Mouse (Mus musculus) activated CD4-positive, CD25-positive, alpha-beta regulatory T cell, adult 4 months (primary cell): Measurements from ENCODE around the gene Rab31. TPM values are rescaled to one million over a fixed set of nuclear protein-coding genes. Genes with fewer than 3 reads are reported as not detected.
"Not testable (repeated sequence)": the region's sequence is repeated elsewhere in the genome, so short reads cannot be mapped to it uniquely, and the experiment has no call there.

ENCODE experiments used
- ATAC-seq: one replicate; pipeline ENCODE4 v1.8.0; 2017
- polyA plus RNA-seq, 2 experiments: library from polyadenylated mRNA; unstranded; fragments of 100-300 nt; shearing (Covaris generic); gene quantifications; one replicate each; pipeline ENCODE4 v1.2.1; 2017

Rab31 gene
- polyA plus RNA-seq, 2 experiments from 2014 or later, result 2.6 to 3.0 TPM

- no peak for ATAC-seq
These were observed 109.9 kb downstream of the Rab31 start for GRCm38 (mm10) chr17:65662662-65663061.

DNA sequence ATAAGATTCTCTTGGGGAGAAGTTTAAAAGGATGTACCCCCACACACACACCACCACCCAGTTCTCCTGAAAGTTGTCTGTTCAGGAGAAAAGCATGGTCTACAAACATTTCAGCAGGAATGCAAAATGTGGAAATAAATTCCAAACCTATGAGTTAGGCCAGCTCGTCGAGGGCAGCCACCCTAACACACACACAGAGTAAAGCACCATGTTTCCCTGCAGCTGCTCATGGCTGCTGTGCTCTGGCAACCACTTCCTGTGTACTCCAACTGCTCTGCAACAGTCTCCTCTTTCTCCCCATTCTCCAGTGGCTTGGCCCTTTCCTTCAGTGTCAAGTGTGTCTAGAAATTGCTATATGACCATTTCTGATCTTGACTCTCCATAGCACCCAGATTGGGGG, 114.1 kb downstream of the Rab31 start:
- no peak for ATAC-seq

DNA sequence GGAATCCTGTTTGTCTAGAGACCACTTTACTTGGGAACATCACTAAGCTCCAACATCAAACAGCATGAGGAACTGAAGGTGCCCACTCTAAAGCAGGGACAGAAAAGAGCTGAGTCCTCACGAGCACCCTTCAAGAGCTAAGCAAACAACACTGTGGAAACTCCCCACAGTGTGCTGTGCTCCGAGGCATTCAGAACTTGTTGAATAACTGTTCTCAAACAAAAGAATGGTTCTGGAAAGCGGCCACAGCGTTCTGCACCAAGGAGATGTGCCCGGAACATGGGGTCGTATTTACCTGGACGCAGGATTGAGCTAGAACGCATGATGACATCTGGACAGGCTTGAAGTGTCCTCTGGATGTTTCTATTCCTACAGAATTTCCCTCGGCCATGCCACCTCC, 114.6 kb downstream of the Rab31 start:
- ATAC-seq, result no peak

GRCm38 (mm10) chr17:65656731-65657130, 115.8 kb downstream of the Rab31 start:
- no peak for ATAC-seq

GRCm38 (mm10) chr17:65656076-65656475, 116.5 kb downstream of the Rab31 start:
- ATAC-seq, result no peak

DNA sequence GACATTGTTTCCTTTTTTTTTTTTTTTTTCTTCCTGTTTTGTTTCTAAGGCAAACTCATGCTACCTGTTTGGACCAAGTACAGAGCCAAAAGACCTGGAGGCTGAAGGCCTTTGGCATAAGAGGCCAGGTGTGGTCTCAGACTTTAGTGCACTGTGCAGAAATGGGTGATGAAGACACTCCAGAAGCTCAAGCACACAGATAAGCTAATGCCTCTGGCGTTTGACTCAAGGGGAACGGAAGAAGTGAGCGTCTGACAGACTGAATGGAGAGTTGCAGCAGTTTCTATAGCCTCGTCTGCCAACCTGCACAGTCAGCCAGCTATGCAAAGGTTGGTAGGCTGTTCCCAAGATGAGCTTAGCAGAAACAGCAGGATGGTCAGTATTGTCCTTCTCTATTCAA, 116.9 kb downstream of the Rab31 start:
- no peak for ATAC-seq

DNA sequence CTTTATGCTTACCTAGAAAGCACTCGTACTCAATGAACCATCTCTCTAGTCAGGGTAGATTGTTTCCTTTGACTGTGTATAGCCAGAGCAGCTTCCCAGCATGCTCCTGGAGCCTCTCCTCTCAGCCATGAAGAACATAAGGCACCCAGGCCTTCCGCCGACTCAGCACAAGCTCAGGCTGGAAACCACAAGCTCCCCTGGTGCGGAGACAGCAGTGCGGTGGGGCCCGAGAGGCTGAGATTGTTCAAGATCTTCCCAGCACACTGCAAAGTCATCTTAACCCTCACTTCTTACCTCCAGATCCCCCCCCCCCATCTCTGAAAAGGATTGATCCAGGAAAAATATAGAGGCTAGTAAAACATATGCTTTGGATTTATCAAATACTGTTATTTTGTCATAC, 122.0 kb downstream of the Rab31 start:
- ATAC-seq, result no peak

- no peak for ATAC-seq
These were observed 123.4 kb downstream of the Rab31 start for GRCm38 (mm10) chr17:65649175-65649493.

GRCm38 (mm10) chr17:65648371-65649174, 124.0 kb downstream of the Rab31 start:
- ATAC-seq, result no peak

- no peak for ATAC-seq
These were observed 124.6 kb downstream of the Rab31 start for GRCm38 (mm10) chr17:65647961-65648360.

GRCm38 (mm10) chr17:65647226-65647625, 125.3 kb downstream of the Rab31 start:
- no peak for ATAC-seq

DNA sequence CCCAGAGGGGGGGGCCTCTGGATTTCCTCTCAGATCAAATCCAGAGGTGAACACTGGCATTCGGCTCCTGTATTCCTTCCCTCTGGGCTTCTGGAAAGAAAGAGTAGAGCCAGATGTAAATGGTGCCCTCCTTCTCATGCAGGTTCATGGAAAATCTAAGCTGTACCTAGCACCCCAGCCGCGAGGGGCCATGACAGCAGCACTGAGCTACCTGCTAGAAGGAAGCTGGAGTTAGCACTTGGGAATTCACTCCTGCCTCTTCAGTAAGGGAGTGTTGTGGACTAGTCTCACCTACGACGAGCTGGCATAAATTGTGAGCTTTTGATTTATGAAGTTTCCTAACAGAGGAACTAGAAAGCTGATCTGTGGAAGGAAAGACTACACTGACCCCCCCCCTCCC, 129.0 kb downstream of the Rab31 start:
- no peak for ATAC-seq

GRCm38 (mm10) chr17:65643051-65643521, 129.5 kb downstream of the Rab31 start:
- ATAC-seq, result no peak

DNA sequence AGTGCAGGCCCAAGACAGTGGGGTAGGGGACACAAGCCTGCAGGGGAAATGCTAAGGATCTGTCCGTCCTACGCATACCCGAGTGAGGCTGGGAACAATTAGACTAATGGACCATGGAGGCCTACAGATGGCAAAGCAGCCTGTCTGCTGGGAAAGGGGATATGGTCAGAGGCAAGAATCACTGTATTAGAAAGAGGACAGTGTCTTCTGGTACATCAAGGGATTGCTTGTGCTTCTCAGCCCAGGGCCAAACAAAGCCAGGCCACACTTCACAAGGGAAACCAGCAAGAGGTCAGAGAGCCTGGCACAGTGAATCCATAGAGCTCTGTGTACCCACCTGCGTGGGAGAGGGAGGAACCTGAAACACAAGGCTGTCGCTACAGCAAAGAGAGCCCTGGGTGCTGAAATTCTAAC, 130.0 kb downstream of the Rab31 start:
- ATAC-seq, result no peak

DNA sequence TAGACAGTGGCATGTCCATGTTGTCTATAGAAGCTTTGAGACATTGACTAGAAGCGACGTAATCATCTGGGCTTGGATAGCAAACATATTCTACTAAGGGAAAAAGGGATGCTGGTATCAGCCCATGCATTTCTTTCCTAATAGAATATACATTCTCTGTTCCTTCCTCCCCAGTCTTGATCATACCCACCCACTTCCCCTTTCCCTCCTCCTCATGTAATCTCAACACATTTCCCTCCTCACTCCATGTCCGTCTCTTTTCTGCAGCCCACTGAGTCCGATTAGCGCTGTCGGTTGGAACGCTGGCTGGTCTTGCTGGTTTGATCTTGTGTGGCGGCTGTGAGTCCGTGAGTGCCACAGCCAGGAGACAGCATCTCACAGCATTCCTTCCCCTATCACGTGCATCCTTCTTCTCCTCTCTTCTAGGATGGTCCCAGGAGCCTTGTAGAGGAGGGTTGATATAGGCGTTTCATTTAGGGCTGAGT, 130.8 kb downstream of the Rab31 start, which contains the start of gene Txndc2:
TSS of gene Txndc2 (minus strand) at position 435 of the 485 bp plus-strand sequence.
- ATAC-seq, result no peak

DNA sequence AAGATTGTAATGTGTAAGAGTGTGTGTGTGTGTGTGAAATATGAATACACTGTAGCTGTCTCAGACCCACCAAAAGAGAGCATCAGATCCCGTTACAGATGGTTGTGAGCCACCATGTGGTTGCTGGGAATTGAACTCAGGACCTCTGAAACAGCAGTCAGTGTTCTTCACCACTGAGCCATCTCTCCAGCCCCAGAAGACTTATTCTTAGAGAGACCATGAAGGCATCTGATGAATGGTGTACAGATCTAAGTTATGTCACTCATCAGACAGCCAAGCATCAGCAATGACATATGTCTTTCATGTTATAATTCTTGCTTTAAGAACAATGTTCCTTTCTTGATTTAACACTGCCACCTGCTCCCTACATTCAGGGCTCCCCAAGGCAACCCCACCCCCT, 133.4 kb downstream of the Rab31 start:
- ATAC-seq, result no peak

DNA sequence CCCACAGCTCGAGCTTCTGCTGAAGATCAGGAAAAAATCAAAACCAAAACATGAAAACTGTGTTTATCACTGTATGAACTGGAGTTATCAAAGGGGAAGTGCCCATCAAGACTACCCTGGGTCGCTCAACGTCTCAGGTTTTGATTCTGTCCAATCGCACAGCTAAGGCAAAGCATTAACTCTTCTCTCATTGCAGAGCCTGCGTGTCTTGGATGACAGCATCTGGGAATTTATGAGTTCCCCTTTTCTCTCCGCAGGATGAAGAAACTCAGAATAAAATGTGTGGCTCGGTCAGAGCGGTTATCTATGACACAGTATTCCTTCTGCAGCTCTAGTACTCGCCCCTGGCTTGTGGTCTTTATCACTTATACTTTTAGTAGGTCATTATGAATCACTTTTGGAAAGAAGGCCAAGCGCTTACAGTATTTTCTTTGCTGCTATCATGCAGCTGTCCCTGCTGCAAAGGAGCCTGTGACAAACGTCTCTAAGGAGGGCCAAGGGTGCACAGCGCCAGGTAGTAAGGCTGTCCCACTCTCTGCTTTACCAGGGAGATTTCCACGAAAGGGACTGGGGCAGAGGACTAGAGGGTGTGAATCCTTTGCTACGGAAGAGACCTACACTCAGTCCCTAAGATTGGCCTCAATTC, 136.7 kb downstream of the Rab31 start:
- ATAC-seq, result no peak

- ATAC-seq, result no peak
These were observed 142.6 kb downstream of the Rab31 start for GRCm38 (mm10) chr17:65629943-65630342.

GRCm38 (mm10) chr17:65628823-65629532, 143.6 kb downstream of the Rab31 start:
- ATAC-seq, result not testable (repeated sequence)

DNA sequence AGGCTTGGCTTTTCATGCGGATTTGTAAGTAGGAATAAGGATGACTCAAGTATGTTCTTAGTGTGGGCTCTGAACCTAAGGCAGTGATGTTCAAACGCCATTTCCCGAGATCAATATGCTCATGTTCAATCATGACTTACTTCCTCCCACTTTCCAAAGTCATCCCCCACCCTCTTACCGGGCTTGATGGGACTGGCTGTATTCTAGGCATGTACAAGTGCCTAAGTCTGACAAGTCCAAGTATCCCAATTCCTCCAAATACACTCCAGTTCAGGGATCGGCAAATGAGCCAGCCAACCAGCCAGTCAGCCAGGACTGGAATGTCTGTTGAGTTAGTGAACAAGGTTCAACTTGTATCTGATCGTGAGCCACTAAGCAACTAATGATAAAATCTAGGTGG, 146.3 kb downstream of the Rab31 start:
- no peak for ATAC-seq

- no peak for ATAC-seq
These were observed 147.0 kb downstream of the Rab31 start for GRCm38 (mm10) chr17:65625563-65625962.

GRCm38 (mm10) chr17:65623130-65623529, 149.4 kb downstream of the Rab31 start:
- ATAC-seq, result no peak

- no peak for ATAC-seq
These were observed 154.1 kb downstream of the Rab31 start for GRCm38 (mm10) chr17:65618431-65618830.
